Mouse (Mus musculus): ENCODE data around the gene Olfr558.

Olfr558 gene

DNA sequence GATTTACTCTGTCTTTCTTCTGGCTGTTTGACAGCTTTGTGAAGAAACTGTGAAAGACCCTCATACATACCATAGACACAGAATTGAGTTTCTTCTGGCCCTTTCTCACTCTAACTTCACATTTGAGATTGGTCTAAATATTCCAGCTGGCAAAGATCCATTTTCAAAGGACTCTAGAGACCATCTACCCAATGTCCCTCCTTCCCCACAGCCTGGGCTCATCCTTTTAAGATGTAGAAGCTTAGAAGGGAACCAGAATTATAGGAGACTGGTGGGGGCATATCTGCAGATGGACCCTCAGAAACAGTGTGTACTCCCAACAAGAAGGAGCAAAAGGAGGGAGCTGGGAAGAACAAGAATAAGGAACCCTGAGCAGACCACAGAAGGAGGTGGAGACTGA is at the start of gene Olfr558:
TSS of gene Olfr558 (plus strand) at position 301 of the 400 bp plus-strand sequence.
- no peak for DNase-seq (ENCODE audit: low spot score)

DNA sequence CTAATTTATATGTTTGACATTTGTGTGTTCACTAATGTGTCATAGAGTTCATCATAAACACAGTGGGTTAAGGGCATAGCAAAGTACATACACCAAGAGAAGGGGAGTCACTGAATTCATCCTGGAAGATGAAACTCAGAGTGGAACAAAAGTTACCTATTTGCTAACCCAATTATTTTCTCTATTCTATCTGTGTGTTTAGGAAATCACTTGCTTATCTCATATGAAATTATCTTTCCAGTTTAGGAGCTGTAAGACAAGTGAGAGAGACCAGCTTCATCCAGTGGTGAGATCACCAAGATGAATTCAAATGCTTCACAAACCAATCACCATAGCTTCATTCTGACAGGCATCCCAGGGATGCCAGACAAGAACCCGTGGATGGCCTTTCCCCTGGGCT is 43.5 kb upstream of the Olfr558 start, which contains the start of gene Olfr555:
TSS of gene Olfr555 (plus strand) at position 301 of the 400 bp plus-strand sequence.
- DNase-seq (ENCODE audit: low spot score): no peak

DNA sequence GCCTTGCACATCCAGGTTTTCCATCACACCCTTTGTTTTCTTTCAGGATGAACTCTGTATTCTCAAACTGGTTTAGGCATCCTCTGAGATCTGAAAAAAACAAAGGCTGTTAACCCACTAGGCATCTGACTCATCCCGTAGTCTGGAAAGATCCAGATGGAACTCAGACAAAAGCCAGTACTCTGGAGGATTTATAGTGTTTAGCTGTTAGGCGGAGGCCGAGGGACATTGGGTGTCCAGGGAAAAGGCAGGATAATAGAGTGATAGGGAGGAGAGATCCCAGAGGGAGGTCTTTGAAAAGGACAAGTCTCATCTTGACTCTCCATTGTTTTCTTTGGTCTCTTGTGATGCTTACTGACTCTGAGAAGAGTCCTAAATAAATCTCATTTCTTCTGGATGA is 37.4 kb upstream of the Olfr558 start, which contains the start of gene Olfr556:
TSS of gene Olfr556 (plus strand) at position 301 of the 400 bp plus-strand sequence.
- no peak for DNase-seq (ENCODE audit: low spot score)

- no peak for DNase-seq (ENCODE audit: low spot score)
These were observed 36.6 kb upstream of the Olfr558 start for GRCm38 (mm10) chr7:102665378-102665777.

- no peak for DNase-seq (ENCODE audit: low spot score)
These were observed 25.8 kb upstream of the Olfr558 start for GRCm38 (mm10) chr7:102676225-102676624.

GRCm38 (mm10) chr7:102681916-102682315 is 20.1 kb upstream of the Olfr558 start:
- DNase-seq (ENCODE audit: low spot score): no peak

DNA sequence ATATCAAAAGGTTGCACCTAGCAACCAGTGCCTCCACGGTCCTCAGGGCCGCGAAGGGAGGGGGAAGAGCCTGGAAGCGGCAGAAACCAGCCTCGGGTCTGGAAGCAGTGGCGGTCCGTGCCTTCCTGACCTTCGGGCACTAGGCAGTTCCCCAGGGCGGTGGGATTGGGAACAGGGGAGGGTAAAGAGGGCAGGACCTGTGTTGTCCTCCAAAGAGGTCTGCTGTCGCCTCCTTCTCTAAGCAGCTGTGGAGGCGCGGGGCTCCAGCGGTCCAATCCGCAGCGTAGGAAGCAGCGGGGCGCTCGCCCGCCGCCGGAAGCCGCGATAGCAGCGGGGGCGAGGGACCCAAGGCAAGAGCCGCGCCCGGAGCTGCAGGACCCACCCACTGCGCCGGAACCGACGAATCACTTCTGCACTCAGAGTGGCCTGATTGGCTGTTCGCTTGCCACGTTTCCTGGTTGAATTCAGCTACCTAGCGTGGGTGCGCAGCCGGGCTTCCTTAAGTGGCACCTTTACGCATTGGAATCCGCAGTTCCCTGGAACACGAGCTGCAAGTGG is 15.0 kb upstream of the Olfr558 start, which contains the start of gene Trim68:
TSS of gene Trim68 (minus strand) at position 384 of the 558 bp plus-strand sequence.
- peak; percentile 68 for DNase-seq (ENCODE audit: low spot score)

DNA sequence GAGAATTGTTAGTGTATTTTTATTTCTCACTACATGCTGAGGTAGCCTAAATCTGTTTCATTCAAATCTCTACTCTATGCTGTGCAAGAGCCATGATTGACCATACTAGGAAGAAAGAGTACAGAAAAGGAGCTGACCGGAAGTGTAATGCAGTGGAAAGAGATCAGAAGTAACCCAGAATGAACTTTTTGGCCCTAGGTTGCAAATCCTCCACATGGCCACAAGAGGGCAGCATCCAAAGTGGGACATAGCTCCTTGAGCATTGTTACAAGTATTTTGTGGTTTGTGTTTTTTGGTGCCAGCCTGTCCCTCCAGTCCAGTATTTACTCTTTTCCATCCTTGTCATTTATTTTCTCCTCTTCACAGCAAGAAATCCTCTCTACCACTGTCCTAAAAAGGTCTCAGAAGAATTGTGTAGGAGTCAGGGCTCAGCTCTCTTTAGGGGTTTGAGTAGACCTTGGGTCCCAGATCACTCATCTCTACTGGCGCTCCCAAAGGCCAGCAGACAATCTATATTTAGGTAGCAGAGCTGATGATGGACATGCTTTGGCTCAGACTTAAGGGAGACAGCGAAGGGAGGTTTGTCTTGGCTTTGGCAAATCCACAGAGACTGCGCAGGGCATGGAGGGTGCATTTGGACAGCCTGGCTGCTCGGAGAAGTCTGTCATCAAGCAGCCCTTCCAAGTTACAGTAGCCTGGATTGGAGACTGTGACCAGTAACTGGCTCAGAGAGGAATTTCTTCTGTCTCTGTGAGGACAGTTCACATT is 6.5 kb upstream of the Olfr558 start, which contains the start of gene Olfr557:
TSS of gene Olfr557 (plus strand) at position 553 of the 768 bp plus-strand sequence.
- DNase-seq (ENCODE audit: low spot score): no peak

DNA sequence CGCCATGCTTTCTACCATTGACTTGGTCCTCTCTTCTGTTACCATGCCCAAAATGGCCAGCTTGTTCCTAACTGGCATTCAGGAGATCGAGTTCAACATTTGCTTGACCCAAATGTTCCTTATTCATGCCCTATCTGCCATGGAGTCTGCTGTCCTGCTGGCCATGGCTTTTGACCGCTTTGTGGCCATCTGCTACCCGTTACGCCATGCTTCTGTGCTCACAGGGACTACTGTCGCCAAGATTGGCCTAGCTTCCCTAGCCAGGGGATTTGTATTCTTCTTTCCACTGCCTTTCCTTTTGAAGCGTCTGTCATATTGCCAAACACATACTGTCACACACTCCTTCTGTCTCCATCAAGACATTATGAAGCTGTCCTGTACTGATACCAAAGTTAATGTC is 3.6 kb upstream of the Olfr558 start:
- no peak for DNase-seq (ENCODE audit: low spot score)

DNA sequence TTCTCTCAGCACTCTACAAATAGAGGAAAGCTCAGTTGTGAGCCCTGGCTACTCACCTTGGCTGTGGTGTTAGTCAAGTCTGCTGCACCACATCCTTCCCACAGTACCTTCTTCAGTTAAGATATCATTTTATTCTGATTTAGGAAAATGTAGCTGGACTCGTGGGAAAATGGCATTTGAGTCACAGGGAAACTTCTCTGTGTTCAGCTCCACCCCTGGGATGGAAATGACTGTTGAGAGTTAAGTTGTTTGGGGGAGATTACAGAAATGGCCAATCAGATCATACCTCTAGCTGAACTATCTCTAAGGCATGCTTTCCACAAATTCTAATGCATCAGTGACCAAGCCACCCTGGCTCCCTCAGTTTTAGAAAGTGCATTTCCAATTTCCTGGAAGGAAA is 17.0 kb downstream of the Olfr558 start, which contains the start of gene Olfr33:
TSS of gene Olfr33 (minus strand) at position 101 of the 400 bp plus-strand sequence.
- DNase-seq (ENCODE audit: low spot score): no peak

GRCm38 (mm10) chr7:102727391-102727790 is 25.4 kb downstream of the Olfr558 start, which contains the start of gene Olfr559:
Olfr559 (minus strand) TSS chr7:102727491.
- no peak for DNase-seq (ENCODE audit: low spot score)

GRCm38 (mm10) chr7:102733793-102734192 is 31.8 kb downstream of the Olfr558 start:
- no peak for DNase-seq (ENCODE audit: low spot score)

- no peak for DNase-seq (ENCODE audit: low spot score)
These were observed 35.7 kb downstream of the Olfr558 start for GRCm38 (mm10) chr7:102737705-102738104.

DNA sequence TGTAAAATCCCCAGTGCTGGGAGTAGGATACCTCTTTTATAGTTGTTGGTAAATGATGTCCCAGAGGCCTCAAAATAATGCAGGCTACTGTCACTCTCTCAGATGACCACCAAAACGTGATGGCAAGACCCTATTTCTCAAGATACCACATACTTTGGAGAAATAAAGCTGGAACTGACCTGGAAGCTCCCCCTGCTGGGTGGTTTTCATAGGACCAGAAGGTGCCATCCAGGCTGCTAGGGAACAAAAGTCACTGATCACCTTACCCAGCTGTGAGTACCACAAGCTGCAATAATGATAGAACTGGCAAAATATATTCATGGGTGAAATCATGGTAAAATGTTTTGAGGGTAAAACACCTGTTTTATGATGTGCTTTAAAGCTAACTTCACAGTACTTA is 50.1 kb downstream of the Olfr558 start:
- DNase-seq (ENCODE audit: low spot score): no peak

GRCm38 (mm10) chr7:102759266-102759665 is 57.3 kb downstream of the Olfr558 start, which contains the start of the genes Olfr560 and Olfr78:
Olfr560 (minus strand) TSS chr7:102759366.
Olfr78 (minus strand) TSS chr7:102759471.
- no peak for DNase-seq (ENCODE audit: low spot score)
